Mouse (Mus musculus) adrenal gland, adult 18-20 months (tissue): ENCODE data around the gene Mansc4. TPM values are rescaled to one million over a fixed set of nuclear protein-coding genes. Genes with fewer than 3 reads are reported as not detected.

ENCODE experiments used
- DNase-seq, 2 experiments: peaks; one replicate each; pipeline ENCODE4 v3.0.0; 2021 to 2022; ENCODE audit warnings: low spot score in 2 of 2
- total RNA-seq, 2 experiments: library from RNA; stranded (reverse); gene quantifications; 1 replicate in 1 of 2; 2 replicates in 1 of 2; pipeline ENCODE4 v1.2.3; 2021

Gene Mansc4
- total RNA-seq, 2 experiments from 2014 or later: 0.27 TPM; not detected in 1

DNA sequence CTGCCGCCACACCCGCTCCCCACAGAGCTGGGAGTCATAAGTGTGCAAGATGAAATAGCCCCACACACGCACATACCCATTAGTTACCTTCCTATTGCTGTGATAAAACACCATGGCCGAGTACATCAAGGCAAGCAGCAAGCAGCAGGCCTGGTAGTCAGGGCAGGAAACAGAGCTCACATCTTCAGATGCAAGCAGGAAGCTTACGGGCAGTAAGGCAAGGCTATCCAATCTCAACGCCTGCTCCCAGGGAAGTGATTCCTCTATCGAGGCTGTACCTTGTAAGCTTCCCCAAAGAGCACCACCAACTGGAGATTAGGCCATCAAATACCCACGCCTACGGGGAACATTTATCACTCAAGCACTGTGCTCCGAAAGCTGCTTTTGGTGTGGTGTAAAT, 6.9 kb downstream of the Mansc4 start:
- no peak for DNase-seq

DNA sequence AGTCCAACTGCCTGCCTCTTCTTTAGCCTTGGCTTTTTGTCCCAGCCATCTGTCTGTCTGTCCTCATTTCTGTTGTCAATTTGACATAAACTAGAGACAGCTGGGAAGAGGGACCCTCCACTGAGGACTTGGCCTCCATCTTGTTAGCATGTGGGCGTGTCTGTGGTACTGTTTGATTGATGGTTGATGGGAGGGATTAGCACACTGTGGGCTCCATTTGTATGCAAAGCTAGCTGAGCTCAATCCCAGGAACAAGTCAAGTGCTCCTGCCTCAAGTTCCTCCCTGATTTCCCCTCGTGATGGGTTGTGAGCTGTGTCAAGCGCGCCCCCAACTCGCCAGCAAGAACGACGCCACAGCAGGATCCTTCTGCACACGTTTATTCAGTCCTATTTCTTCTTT, 10.0 kb downstream of the Mansc4 start:
- DNase-seq: no peak

- DNase-seq: no peak
Observed at GRCm38 (mm10) chr6:147075808-147076387, 10.9 kb downstream of the Mansc4 start.

DNA sequence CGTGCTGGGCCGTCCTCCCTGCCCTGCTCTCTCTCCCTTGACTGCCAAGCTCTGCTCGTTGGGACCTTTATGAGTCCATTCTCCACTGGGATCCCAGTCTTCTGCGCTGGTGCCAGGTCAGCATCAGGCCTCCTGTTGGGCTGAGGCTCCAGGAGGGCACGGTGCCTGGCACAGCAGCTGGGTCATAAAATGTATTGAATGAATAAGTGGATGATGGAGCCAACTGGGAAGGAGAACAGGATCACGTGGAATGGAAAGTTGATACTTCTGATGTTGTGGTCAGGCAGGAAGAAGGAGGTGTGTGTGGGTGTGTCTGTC, 21.9 kb downstream of the Mansc4 start:
- DNase-seq: no peak

GRCm38 (mm10) chr6:147064226-147064943, 22.4 kb downstream of the Mansc4 start:
- DNase-seq: peak in 1 of 2 experiments; percentile 4

- no peak for DNase-seq
Observed at GRCm38 (mm10) chr6:147062694-147063093, 24.1 kb downstream of the Mansc4 start.

DNA sequence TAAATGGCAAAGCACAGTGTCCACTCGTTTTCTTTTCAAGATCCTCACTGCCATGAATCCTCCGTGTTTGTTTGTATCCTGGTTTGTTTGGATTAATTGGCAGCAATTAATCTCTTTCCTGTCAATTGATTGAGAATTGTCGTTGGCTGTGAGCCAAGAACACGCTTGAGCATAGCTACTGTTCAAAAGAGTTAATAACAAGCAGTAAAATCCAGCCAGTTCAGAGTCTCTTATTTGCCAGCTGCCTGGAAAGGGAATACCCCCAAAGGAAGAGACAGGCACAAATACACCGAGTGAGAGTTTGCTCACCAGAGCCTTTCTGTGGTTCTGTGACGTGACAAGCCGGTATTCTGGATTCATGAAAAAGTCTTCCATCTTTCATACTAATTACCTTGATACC, 24.8 kb downstream of the Mansc4 start:
- no peak for DNase-seq

DNA sequence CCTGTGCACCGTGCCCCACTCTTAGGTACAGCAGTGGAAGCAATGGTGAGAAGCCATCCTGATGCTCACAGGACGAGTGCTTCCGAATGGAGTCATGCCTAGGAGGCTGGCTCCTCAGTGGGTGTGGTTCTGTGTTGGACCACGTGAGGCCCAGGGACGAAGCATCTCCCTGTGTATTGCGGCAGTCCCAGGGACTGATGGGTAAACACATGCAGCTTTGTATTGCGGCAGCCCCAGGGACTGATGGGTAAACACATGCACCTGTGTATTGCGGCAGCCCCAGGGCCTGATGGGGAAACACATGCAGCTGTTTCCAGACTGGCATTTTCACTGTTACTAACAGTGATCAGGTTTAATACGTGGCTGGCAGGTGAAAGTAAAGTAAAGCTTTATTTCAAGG, 25.2 kb downstream of the Mansc4 start:
- no peak for DNase-seq

GRCm38 (mm10) chr6:147059326-147059725, 27.5 kb downstream of the Mansc4 start:
- DNase-seq: no peak

GRCm38 (mm10) chr6:147055374-147055977, 31.4 kb downstream of the Mansc4 start:
- DNase-seq: no peak

- DNase-seq: no peak
Observed at GRCm38 (mm10) chr6:147053785-147054646, 32.8 kb downstream of the Mansc4 start.

DNA sequence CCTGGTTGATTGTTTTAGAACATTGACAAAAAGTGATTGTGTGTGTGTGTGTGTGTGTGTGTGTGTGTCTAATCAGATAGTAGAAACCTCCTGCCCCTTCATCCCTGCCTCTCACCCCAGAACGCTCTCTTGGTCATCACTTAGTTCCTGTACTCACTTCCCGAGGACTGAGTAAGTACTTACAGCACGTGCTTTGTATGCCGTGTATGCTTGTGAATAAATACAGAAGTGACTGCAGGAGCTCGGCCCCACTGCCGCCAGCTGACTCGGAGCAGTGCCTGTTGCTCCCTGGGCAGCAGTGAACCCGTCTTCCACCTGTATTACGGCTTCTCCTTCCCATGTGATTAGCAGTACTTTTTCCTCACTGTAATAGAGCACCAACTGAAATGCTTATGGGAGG, 34.4 kb downstream of the Mansc4 start:
- DNase-seq: no peak

DNA sequence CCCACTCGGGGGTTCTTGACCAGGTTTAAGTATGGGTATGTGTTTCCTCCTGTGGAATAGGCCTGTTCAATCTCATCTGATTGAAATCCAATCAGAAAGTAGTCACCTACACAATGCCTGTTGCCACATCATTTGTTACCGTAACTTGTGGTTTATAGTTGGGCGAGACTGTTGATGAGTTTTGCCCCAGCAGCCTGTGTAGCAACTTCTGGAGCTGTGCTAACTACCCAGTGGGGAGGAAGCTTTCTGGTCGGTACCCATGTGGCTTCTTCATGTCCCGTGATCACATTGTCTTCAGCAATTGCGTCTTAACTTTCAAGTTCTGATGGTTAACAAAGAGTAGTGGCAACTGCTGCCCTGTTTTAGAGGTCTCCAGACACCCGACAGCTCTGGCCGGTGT, 35.2 kb downstream of the Mansc4 start:
- no peak for DNase-seq

- DNase-seq: no peak
Observed at GRCm38 (mm10) chr6:147049239-147049805, 37.5 kb downstream of the Mansc4 start.

- DNase-seq: no peak
Observed at GRCm38 (mm10) chr6:147043633-147044032, 43.2 kb downstream of the Mansc4 start.

DNA sequence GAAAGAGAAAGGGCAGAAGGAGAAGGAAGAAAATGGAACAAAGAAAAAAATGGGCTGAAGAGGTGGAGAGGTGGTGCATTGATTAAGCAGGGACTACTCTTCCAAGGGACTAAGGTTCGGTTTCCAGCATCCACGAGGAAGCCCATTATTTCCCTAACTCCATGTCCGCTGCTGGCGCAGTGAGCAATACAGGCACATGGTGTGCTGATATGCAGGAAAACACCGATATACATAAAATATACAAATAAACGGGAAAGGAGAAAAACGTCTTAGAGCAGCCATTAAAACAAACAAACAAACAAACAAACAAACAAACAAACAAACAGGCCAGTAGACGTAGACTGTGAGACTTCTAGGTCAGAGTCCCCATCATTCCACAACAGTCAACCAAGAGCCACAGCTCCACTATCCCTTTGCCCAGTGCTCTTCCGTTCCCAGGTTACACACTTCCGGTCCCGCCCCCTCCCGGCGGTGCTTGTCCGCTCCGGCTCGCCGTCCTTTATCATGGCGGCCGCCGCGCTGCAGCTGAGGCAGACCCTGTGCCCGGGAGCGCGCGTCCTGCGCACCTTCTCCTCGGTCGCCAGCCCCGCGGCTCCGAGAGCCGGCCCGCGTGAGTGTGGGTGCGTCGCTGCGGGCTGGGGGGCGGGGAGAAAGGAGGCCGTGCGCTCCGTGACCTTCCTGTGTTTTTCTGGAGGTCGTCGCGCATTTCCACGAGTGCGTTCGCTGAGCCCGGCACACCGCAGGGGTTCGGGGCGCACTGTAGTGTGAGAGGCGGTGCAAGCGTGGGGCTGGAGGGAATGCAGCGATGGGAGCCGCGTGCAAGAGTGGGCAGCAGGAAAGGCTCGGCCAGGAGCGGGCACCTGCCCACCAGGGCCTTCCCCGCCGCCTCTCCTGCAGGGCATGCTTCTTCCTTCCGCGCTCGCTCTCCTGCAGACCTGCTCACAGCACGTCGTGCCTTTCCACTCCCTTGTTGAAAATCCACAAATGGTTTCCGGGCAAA, 44.2 kb downstream of the Mansc4 start, which contains the start of gene Mrps35:
Gene Mrps35 (plus strand): TSS at position 474 of the 1,000 bp plus-strand sequence.
- peak; percentile 90 to 92 for DNase-seq

DNA sequence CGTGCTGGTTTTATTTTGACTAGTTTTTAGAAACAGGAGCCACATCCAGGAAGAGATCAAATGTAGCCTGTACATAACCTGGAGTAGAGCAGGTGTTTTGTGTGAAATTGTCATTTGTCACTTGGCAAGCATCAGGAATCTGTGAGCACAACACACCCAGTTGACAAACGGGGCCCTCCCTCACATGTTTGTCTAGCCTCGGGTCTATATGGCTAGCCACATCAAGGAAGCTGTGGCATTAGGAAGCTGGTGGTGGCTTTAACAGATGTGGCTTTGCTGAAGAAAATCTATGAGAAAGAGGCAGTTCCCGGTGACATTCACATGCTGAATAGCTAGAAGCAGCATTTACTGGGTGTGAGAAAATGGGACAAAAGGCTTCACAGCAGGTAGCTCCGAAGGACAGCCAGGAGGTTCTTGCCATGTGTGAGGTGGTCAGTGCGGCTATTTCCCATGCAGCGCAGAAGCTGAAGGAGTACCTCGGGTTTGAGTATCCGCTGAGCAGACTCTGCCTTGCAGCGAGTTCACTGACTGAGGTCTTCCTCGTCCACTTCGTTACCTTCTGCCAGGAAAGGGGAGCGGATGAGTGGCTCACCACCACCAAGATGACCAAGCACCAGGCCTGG, 54.4 kb downstream of the Mansc4 start, which contains the start of gene Rep15:
Gene Rep15 (plus strand): TSS at position 282 of the 623 bp plus-strand sequence.
- no peak for DNase-seq

DNA sequence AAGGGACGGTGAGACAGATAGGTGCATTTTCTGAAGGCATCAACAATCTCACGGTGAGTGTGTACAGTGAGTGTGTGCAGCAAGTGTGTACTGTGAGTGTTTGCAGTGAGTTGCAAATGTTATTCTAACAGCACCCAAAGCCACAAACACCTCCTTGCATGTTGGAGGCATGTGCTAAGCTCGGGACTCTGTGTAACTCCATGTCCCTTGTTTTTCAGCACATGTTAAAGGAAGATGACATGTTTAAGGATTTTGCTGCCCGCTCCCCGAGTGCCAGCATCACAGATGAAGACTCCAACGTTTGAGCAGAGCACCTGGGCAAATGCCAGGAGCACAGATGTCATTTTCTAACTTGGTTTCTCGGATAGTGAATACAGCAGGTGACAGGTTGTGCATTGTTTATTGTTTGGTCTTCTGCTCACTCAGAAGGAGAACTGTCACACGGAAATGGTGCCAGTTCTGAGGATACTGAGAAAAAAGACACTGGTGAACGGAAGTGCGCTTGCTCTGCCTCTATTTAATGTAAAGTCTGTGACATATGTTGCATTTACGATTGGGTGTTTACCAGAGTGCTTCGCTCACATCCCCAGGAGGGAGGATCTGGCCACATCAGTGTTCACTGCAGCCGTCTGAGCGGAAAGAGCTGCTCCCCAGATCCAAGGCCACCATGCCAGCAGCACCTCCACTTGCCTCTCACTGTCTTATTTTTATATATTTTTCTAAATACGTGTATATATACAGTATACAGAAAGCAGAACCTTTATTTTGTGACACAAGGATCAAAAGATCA, 56.5 kb downstream of the Mansc4 start:
- DNase-seq: no peak

DNA sequence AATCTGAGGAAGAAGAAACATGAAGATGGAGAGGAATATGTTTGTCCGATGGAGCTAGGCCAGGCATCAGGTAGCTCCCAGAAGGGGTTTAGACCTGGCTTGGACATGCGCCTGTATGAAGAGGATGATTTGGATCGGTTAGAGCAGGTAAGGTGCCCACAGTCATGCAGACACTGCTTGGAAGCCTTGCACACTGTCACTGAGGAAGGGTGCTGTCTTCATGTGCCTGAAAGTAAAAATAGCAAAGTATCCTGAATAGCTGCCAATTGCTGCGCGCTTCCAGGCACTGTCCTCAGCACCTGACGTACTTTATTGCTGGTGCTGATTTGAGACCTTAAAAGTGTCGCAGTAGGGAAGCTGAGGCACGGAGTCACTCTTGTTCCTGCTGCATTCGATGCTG, 57.2 kb downstream of the Mansc4 start:
- DNase-seq: no peak
